Mouse (Mus musculus) kidney, postnatal 10 days (tissue): Measurements from ENCODE around the gene Cckbr.
A peak's percentile ranks its signal among the peaks of the same experiment; 100 is the strongest.

Experiments used
- DNase-seq: peaks from one replicate; pipeline ENCODE4 v3.0.0; 2021; ENCODE audit warnings: mixed read lengths

The Cckbr gene

DNA sequence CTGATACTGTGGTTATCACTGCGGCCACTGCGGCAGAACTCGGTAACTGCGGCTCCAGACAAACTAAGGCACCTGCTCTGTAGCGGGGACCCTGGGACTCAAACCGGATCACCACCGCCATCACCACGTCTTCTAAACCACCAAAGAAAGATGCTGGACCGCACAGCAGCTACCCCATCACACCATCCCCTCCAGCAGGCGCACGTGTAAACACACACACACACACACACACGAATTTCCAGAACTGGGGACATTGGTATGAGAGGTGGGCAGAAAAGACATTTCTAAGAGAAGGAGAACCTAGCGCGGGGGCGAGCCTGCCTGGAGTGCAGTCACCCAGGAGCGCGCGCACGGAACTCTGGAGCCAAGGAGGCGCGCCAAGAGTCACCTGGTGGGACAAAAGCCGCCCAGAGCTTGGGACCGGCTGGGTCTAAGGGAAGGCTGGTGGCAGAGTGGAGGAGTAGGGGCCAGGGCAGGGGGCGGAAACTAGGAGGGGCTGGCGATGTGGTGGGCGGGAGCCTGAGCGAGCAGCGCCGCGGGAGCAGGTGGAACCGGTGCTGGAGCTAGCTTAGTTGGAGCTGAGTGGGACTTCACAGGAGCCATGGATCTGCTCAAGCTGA is at the start of gene Cckbr:
Gene Cckbr (plus strand): TSS at position 308 of the 620 bp plus-strand sequence.
- DNase-seq: peak; percentile 29

- no peak for DNase-seq
Observed at GRCm38 (mm10) chr7:105380329-105380728, 45.2 kb upstream of the Cckbr start.

- no peak for DNase-seq
Observed at GRCm38 (mm10) chr7:105387696-105388095, 37.8 kb upstream of the Cckbr start.

DNA sequence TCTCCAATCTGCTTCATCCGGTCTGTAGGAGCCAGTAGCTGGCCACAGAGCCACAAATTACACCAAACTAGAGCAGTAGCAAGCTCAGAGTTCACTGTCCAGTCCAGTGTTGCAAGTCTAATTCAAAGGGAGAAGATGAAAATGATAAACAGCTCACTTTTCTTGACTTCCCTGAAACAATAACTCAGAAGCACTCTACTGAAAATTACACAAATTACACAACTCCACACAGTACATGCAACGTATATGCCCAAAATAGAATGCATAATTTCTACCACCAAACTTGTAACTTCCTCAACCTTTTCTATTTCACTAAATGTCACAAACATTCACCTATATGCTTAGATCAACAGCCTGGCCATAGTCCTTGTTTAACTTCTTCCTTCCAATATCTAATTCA is 35.3 kb upstream of the Cckbr start:
- no peak for DNase-seq

- DNase-seq: no peak
Observed at GRCm38 (mm10) chr7:105394606-105395005, 30.9 kb upstream of the Cckbr start.

GRCm38 (mm10) chr7:105395131-105395820 is 30.3 kb upstream of the Cckbr start:
- DNase-seq: no peak

DNA sequence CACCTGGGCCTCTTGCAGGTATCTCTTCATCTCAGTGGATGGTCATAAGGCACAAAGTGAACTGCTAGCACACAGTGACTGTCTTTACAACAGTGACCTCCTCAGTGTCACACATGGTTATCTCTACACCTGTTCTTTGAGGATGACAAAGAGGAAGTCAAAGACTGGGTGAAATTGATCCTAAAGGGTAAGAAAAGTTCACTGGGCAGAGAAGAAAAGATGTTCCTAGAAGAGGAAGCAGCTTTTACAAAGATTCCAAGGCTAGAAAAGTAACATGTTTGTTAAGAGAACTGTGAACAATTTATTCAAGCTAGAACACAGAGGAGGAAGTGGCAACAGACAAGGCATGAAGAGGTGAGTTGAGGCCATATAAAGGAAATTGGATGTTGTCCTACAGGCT is 29.4 kb upstream of the Cckbr start:
- DNase-seq: no peak

DNA sequence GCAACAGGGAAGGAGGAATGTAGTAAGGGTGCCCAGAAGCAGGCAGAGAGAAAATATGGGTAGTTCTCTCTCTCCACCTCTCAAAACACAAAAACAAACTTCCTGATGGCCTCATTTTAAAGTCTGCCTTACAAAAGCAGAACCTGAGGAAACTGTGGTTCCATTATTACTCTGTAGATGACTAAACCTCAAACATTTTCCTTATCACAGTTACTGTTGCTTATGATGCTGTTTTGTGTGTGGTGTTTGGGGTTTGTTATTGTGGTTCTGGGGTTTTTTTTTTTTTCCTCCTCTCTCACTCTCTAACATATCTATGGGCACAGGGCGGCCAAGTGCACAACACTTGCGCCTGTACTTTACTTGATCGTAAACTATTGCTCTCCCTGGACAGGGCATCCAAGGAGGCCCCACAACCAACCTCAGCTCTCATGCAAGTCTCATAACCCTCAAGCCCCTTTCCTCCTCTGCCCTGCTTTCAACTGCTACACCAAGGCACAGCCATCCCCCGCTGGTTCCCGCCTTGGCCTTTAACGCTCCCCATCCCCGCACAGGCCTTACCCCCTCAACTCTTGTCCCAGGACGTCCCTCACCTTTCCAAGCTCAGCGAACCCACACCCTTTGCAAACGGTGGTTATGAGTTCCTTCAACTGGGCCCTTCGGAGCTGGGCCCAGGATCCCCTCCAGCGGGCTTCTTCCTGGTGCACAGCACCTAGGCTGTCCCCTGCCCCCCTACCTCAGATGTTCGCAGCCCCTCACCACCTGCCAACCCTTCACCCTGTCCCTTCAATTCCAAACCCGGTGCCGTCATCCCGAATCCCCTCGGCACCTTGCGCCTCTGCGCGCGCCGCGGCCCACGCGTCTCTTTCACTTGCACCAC is 26.2 kb upstream of the Cckbr start:
- DNase-seq: no peak

DNA sequence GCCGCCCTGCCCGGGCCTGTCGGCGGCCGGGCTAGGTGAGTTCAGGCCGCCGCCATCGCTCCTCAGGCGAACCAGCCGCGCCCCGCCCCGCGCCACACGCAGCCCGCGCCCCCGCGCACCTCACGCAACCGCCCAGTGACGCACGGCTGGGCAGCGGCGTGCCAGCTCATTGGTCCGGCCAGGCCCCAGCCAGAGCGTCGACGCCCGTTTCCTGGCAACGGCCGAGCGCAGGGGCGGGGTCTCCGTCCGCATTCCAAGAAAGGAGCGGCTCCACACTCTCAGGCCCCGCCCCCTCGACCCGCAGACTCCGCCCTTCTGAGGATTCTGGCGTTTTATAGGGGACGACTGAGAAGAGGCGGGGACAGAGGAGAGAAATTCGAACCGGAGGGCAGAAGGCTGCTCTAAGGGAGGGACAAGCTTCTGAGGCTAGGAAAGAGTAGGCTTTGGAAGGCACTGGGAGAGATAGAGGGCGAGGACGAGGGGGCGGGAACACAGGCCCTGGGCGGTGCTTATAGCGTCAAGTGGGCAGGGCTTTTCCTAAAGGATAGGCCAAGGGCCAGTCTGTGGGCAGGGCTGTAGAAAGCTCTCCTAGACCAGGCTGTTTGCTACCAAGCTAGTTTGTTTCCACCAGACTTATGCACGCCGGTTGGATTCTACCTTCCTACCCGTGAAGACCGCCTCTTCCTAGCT is 25.5 kb upstream of the Cckbr start, which contains the start of gene Fam160a2:
Gene Fam160a2 (minus strand): TSS at position 120 of the 690 bp plus-strand sequence.
- DNase-seq: peak; percentile 100

DNA sequence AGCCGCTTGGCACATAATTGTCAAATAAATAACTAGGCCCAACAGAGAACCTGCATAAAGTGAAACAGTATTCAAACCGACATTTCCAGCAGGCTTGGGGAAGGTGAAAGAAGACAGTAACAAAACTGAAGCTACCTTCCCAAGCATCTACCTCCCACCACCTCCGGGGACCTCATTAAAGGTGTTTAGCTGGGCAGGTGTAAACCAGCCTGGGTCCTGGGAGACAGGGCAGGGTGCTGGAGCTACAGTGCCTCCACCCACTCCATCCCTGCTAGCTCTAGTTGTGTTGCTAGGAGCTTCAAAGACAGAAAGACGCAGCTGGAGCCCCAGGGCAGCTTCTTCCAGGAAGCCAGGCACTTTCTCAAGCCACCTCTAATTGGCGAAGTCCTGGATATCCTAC is 21.3 kb upstream of the Cckbr start, which contains the start of gene Cnga4:
Gene Cnga4 (plus strand): TSS at position 301 of the 400 bp plus-strand sequence.
- DNase-seq: no peak

DNA sequence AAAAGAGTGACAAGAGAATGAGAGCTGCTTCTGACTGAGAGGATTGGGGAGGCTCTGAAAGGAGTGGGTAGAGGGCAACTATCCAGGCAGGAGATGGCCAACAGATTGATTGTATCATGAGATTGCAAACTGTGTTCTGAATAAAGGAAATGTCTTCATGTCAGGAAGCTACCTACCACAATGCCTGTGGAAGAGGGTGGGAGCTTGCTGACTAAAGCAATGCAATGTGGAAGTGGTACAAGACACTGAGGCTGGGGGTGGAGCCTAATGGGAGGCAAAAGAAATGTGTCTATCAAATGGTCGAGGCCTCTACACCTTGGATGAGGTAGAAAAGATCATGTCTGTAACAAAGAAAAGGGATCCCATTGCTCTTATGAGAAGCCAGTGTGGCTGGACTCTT is 19.2 kb upstream of the Cckbr start:
- no peak for DNase-seq

- peak; percentile 88 for DNase-seq
Observed at GRCm38 (mm10) chr7:105411874-105412632, 13.5 kb upstream of the Cckbr start.

DNA sequence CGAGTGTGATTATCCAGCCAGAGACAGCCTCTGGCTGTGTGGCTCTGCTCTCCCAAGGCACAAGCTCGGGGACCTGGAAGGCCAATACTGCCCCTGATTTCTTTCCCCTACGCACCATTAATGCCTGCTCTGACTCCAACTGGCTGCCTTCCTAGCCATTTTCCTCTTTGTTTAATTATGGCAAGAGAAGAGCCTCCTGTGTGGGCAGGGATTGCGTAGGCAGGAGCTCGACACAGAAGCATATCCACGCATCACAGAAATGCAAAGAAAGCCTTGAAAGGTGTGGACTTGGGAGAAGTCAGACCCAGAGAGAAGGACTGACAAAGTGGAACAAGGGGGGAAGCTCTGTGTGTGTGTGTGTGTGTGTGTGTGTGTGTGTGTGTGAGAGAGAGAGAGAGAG is 11.1 kb upstream of the Cckbr start:
- no peak for DNase-seq

DNA sequence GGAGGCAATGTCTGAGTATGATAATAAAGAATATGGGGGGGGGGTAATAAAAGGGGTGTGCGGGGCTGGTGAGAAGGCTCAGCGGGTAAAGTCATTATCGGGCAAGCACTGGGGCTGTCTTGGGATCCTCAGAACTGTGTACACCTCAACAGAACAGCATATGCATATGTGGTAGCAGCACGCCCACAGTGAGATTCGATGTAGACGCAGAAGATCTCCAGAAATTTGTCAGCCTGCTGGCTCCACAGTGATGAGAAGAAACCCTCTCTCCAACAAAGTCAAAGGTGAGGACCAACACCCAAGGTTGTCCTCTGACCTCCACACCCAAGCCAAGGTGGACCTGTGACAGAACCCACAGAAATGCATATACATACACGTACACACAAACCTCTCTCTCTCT is 9.0 kb upstream of the Cckbr start:
- no peak for DNase-seq

GRCm38 (mm10) chr7:105418106-105418505 is 7.4 kb upstream of the Cckbr start:
- DNase-seq: no peak

GRCm38 (mm10) chr7:105420903-105421302 is 4.6 kb upstream of the Cckbr start:
- no peak for DNase-seq

DNA sequence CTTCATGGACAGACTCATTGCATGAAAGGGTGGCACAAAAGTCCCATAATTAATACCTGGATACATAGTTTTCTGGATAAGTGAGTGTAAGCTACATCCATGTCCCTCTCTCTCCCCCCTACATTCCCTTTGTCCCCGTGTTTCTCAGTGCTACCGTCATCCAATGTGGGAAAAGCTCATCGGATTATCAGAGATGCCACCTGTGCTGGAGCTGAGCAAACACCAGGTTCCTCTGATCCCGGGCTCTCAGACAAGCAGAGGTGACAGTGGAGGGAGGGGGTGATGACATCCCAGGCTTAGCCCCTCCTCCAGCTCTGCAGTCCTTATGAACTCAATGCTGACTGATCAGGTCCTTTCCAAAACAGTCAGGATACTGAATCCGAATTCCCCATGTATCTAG is 1.2 kb upstream of the Cckbr start:
- no peak for DNase-seq

- no peak for DNase-seq
Observed at GRCm38 (mm10) chr7:105426051-105426450, 520 bp downstream of the Cckbr start.

- DNase-seq: no peak
Observed at GRCm38 (mm10) chr7:105432058-105432457, 6.5 kb downstream of the Cckbr start.

GRCm38 (mm10) chr7:105433859-105434258 is 8.3 kb downstream of the Cckbr start:
- no peak for DNase-seq

- DNase-seq: no peak
Observed at GRCm38 (mm10) chr7:105434798-105435197, 9.3 kb downstream of the Cckbr start.
